Mouse (Mus musculus) olfactory bulb, adult 2 months (tissue): ENCODE measurements at regions not wholly inside any gene's neighbourhood (a gene's known extent, or its start where the extent isn't known, plus 50 kb on each side); places are given as distances from the start of the nearest gene placed in this dataset.

ENCODE experiments used
- H3K27ac ChIP-seq: fragments of 200-500 bp; 2 replicates; pipeline ENCODE4 v1.5.1; 2012; ENCODE audit warnings: low read depth, low read length; ENCODE audit not compliant: insufficient read depth
- H3K4me1 ChIP-seq: fragments of 200-500 bp; 2 replicates; pipeline ENCODE4 v1.6.1; 2012; ENCODE audit warnings: low read length; ENCODE audit not compliant: control insufficient read depth, insufficient read depth
- H3K4me3 ChIP-seq: fragments of 200-500 bp; 2 replicates; pipeline ENCODE4 v1.5.1; 2012; ENCODE audit warnings: mild to moderate bottlenecking, low read depth, low read length, moderate library complexity; ENCODE audit not compliant: insufficient read depth
- CTCF ChIP-seq: fragments of 200-500 bp; IDR thresholded peaks from 2 replicates; pipeline ENCODE4 v1.5.1; 2012; ENCODE audit warnings: low read depth, mild to moderate bottlenecking, low read length, moderate library complexity; ENCODE audit not compliant: insufficient read depth
- POLR2A ChIP-seq: fragments of 200-500 bp; IDR thresholded peaks from 2 replicates; pipeline ENCODE4 v1.6.1; 2012; ENCODE audit warnings: mild to moderate bottlenecking, low read depth, low read length, moderate library complexity; ENCODE audit not compliant: insufficient read depth
- WGBS: fragments of 180-500 bp; shearing (Covaris S2); methylation state at CpG from one replicate; pipeline ENCODE4 v1.1.7; 2018; 5-methylcytosine and 5-hydroxymethylcytosine counted together

DNA sequence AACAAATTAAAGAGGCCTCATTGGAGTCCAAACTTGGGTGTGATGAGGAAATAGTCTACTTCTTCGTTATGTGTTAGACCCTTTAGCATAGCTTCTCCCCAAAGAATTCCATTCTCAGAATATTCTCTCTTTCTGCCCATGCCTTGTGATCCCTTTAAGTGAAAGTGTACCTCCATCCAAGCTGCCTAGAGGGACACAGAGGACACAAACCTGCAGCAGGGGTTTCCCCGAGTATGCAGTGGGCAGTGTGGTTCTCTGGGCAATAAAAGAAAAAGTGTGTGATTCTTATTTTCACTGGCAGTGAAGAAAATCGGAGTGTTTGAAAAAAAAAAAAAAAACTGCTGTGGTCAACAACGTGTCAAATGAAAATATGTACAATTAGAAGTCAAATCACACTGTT is 331.9 kb upstream of the Prkd1 start:
- Histone ChIP-seq H3K4me1 (no peaks in the 10 kb centered on the region), H3K27ac (no peak overlapping the region), H3K4me3 (no peak overlapping the region)
- 83% methylated on average over 4 of the region's 4 CpGs for WGBS
- TF ChIP-seq POLR2A = no peak
- TF ChIP-seq CTCF = no peak

DNA sequence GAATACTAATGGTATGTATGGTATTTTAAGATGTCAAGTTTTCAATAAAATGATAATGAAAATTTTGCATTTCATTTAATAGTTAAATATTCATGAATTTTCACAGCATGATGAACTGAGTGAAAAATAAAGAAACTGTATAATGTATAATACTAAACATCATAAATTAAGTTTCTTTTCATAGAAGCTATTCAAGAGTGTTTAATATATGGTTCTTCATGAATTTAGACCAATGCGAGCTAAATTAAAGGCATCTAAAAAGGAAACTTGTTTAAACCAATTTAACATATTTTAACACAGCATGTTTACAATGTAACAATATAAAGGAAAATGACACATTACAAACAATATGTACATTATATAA is 321.8 kb upstream of the Prkd1 start:
- 82% methylated on average over 1 of the region's 1 CpGs for WGBS
- TF ChIP-seq CTCF = no peak
- no peak for TF ChIP-seq POLR2A
- Histone ChIP-seq H3K4me1 (no peaks in the 10 kb centered on the region), H3K27ac (no peak overlapping the region), H3K4me3 (no peak overlapping the region)

DNA sequence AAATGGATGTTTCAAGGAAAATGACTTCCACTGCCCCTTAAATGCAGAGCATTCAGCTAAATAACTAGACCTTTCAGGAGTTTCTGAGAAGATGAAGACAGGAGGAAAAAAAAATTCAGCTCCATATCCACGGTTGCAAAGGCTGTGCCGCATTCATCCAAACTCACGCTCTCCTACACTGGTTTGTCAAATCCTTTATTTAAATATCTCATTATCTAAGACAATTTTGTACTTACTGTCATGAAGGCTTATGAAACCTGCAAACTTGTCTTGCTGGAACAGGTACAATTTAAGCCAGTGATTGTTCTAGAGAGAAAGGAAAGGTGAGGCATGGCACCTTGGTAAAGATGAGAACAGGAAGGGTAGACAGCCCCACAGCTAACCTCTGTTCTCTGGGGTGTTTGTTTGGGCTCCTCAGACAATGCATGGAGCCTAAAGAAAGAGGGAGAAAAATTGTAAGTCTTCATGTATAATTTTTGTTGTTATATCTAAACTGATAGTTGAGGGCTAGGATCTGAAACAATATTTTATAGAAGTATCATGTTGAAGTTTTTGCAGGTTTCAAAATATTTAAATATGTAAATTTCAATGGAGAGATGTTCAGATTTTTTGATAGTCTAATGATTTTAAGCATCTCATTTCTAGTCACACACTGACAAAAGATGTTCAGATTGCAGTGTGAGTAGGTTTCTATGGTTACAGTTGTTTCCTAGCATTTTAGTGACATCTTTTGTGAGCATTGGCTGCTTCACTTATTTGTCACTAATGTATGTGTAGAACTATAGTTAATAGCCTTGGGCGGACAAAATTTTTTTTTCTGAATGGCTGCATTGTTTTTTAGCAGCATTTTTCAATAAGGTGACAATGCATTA is 321.2 kb upstream of the Prkd1 start:
- Histone ChIP-seq H3K4me1 (no peaks in the 10 kb centered on the region), H3K4me3 (no peak overlapping the region), H3K27ac (no peak overlapping the region)
- 66% methylated on average over 4 of the region's 4 CpGs for WGBS
- TF ChIP-seq POLR2A = no peak
- TF ChIP-seq CTCF = no peak

DNA sequence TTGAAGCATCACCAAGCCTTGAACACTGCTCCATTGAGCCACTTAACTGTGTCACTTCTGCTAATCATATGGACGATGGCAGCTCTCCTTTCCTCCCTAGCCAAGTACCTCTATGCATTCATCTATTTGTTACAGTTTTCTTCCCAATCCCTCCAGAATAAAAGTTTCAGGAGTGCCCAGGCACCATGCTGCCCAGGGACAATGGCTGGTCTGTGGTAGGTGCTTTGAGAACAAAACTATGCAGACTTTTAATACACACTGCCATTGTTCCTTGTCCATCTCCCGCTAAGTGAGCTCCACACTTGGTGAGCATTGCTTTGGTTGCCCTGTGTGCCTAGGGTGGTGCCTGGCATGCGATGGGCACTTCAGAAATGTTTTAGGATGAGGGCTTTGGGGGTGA is 320.5 kb upstream of the Prkd1 start:
- WGBS = 69% methylated on average over 3 of the region's 3 CpGs
- no peak overlapping the region for H3K27ac ChIP-seq
- TF ChIP-seq POLR2A = no peak
- TF ChIP-seq CTCF = no peak
- H3K4me1 ChIP-seq = no peaks in the 10 kb centered on the region
- H3K4me3 ChIP-seq = no peak overlapping the region

DNA sequence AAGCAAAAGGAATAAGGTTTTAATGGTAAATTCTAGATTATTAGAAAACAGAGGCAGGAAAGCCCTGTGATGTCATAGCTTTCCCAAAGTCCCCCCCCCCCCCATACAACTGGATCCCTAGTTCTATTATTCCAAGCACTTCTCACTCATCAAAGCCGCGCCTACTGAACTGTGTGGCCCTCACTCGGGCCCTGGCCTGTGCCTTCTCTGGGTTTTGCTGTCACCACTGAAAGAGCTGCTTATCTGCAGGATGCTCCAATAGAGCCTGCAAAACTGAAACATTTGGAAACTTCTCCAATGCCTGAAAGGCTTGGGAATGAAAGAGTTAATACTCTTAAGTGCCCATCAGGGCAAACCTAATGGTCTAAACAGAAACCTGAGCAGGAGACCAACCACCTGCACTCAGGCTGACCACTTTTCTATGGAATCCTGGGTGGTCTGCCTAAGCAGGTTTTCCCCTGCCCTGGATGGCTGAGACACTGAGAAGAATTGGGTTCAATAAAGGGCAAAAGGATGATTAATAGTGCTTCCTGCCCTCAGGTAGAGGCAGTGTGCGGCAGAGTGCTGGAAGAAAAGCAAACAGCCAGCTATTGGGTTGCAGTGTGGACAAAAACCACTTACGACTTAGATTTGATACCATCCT is 318.4 kb upstream of the Prkd1 start:
- no peak overlapping the region for H3K4me3 ChIP-seq
- 88% methylated on average over 5 of the region's 5 CpGs for WGBS
- H3K4me1 ChIP-seq = no peaks in the 10 kb centered on the region
- TF ChIP-seq CTCF = no peak
- TF ChIP-seq POLR2A = no peak
- H3K27ac ChIP-seq = no peak overlapping the region

DNA sequence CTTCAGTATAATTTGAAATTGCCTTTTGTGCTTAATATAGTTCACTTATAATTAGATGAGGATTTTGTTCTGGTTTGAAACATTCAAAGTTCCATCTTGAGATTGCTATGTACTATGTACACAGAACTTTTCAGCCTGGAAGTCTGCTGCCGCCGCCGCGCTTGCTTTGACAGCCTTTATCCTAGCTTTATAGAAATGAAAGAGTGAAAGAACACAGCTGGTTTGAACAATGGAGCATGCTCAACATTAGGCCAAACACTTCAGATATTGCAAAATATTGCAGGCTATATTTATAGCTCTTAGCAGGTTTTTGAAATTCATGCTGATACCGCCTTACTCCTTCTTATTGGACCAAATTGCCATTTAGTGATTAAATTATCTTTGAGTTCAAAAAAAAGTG is 305.1 kb upstream of the Prkd1 start:
- Histone ChIP-seq H3K27ac (no peak overlapping the region), H3K4me3 (no peak overlapping the region), H3K4me1 (no peaks in the 10 kb centered on the region)
- TF ChIP-seq POLR2A = no peak
- TF ChIP-seq CTCF = no peak
- 79% methylated on average over 5 of the region's 5 CpGs for WGBS

DNA sequence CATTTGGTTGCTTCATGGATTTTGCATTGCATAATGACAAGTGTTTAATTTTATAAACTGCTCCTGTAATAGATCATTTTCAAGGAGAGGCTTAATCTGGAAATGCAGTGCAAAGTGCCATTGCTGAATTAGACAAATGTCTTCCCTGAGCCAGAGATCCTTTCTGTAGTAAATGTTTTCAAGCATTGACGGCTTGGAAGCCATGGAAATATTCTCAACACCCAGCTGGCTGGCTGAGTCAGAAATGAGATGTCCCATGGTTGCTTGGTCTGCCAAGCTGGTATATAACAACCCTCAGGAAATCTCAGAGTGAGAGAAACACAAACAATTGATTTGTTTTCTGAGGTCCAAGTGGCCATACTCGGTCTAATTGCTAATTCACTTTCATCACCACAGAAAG is 298.1 kb upstream of the Prkd1 start:
- no peak for TF ChIP-seq CTCF
- TF ChIP-seq POLR2A = no peak
- Histone ChIP-seq H3K4me3 (no peak overlapping the region), H3K4me1 (no peaks in the 10 kb centered on the region; the same call in 1 of the 2 replicates), H3K27ac (no peak overlapping the region)
- WGBS = 40% methylated on average over 2 of the region's 2 CpGs

DNA sequence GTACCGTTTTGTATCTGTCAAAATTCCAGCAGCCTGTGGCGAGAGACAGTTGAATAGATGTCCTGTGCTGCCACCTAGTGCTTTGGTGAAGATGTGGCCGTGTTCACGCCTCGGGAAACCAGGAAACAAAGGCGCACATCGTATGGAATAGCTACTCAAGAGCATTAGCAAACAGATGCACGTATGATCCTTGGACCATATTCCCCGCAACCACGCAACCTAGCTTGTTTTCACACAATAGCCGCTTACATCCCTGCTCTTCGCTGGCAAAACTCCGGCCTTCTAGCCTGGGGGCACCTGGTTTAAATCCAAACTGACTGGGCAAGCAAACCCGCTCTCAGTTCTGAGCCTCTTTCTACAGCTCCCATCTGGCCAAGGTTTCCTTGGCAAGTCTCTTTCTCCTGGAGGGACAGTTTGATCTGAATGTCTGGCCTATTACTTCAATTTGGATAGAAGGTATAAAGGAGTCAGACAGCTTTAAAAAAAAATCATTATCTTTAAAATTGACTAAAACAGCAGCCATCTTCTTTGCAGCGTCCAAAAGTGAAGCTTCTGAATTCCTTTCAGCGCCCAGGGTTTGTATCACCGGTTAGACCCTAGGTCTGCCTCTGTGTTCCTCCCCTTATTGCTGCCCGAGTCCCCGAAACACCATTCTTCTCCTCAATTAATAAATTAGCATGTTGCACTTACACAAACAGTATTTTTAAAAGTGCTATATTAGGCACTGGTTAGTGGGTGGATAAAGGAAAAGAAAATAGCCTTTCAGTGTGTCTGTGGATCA is 295.0 kb upstream of the Prkd1 start:
- WGBS = 8% methylated on average over 19 of the region's 19 CpGs
- Histone ChIP-seq H3K4me3 (peak overlapping the region; percentile 35), H3K27ac (0 out of 2 replicates have a peak overlapping the region, but pooled peaks have one; percentile 6), H3K4me1 (no peaks in the 10 kb centered on the region; the same call in 1 of the 2 replicates)
- TF ChIP-seq POLR2A (no peak), CTCF (peak; percentile 30; the same call in 1 of the 2 replicates)
